Mouse (Mus musculus): ENCODE results near the gene Stkld1. TPM values are rescaled to one million over a fixed set of nuclear protein-coding genes. Genes with fewer than 3 reads are reported as not detected.
A peak's percentile ranks its signal among the peaks of the same experiment; 100 is the strongest.
"Not testable (repeated sequence)": the region's sequence is repeated elsewhere in the genome, so short reads cannot be mapped to it uniquely, and the experiment has no call there.

The Stkld1 gene
- polyA plus RNA-seq (2016; fragmentation: Nextera tagmentation; extraction: Ambion mirVana) = 0.15 and 0.36 TPM in 2 replicates

DNA sequence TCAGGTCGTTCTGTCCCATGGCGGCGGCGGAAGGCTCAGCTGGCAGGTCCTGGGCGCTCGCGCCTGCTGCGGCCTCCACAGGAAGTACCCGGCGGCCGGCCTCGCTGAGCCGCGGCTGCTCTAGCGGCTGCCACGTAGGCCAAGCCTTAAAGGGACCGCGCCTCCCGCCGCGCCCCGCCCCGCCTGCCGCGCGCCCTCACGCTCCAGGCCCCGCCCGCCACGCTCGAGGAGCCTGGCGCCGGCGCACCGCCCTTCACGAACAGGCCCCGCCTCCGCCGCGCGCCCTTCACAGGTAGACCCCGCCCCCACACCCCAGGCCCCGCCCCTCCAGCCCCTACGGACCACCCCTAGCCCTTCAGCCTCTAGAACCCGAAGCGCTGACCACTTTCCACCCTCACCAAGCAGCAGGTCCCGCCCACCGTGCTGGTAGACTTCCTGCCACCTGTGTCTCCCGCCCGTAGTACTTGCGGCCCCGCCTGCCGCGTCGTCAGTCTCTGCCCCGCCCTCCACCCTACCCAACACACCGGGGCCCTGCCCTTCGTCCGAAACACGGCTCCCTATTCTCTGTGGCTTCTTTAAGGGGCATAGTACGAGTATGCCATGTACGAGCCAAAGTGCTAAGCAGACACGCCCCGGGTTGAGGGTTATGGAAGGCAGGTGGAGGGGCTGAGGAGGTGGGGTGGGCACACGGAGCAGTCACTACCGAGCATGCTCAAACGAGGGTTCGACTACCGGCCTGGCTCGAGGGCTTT is at the start of gene Stkld1, which contains the start of gene Surf4:
Gene Stkld1 (plus strand): TSS at position 744 of the 752 bp plus-strand sequence.
Gene Surf4 (minus strand): TSS at position 625 of the 752 bp plus-strand sequence.
- no peaks in the 10 kb centered on the region for H3K27me3 ChIP-seq (ENCODE audit: insufficient read depth, poor library complexity, severe bottlenecking)

DNA sequence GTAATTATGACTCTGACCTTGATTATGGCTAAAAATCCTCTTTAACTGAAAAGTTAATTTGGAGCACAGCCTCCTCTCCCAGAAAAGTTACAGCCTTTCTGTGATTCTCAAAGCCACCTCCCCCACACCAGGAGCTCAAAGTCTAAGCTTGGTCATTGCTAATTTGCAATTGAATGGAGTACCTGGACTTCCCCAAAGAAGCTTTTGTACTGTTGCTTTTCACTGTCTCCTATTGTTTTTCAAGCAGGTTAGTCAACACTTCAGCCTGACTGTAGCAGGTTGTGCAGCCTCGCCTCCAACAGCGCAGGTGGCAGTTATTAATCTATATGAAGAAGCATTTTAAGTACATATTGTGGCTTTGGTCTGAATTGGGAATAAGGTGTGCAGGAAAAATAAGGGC is 48.3 kb upstream of the Stkld1 start:
- not testable (repeated sequence) for H3K4me3 ChIP-seq; H3K27ac ChIP-seq; DNase-seq (ENCODE audit: low spot score); H3K4me1 ChIP-seq; H3K27me3 ChIP-seq (ENCODE audit: insufficient read depth, poor library complexity, severe bottlenecking); H3K9me3 ChIP-seq
- 88% methylated on average over 2 of the region's 2 CpGs for WGBS
- peaks cover 38% of the 10 kb centered on the region for H3K36me3 ChIP-seq

More for the DNA sequence above, at the start of gene Stkld1, which contains the start of gene Surf4:
- Histone ChIP-seq H3K27ac (peak within 1 kb of the TSS; percentile 95), H3K9me3 (no peaks in the 10 kb centered on the region), H3K36me3 (peaks cover 33% of the 10 kb centered on the region), H3K4me1 (peaks cover 32% of the 10 kb centered on the region), H3K4me3 (peak within 1 kb of the TSS; percentile 97)
- WGBS = 1% methylated on average over 69 of the region's 70 CpGs
- peak; percentile 98 for DNase-seq (ENCODE audit: low spot score)

DNA sequence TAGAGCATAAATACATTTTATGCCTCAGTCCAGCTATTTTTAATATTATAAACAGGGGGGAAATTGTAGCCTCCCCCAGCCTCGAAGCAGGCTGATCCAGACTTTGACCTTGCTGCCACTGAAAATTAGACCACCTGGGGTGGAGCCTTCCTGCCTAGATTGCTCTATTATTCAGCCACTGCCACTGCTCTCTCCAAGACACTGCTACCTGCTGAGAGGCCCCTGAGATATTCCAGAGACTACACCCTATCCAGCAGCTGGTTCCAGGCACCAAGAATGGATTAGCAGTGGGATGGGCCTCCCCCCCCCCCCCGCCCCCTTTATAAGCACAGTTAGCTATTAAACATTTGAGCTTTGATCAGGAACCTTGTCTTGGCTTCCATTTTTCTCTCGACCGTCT is 47.7 kb upstream of the Stkld1 start:
- H3K4me1 ChIP-seq; H3K27ac ChIP-seq; H3K4me3 ChIP-seq; H3K27me3 ChIP-seq (ENCODE audit: insufficient read depth, poor library complexity, severe bottlenecking); DNase-seq (ENCODE audit: low spot score); H3K9me3 ChIP-seq: not testable (repeated sequence)
- peaks cover 44% of the 10 kb centered on the region for H3K36me3 ChIP-seq
- WGBS = 88% methylated on average over 4 of the region's 4 CpGs

DNA sequence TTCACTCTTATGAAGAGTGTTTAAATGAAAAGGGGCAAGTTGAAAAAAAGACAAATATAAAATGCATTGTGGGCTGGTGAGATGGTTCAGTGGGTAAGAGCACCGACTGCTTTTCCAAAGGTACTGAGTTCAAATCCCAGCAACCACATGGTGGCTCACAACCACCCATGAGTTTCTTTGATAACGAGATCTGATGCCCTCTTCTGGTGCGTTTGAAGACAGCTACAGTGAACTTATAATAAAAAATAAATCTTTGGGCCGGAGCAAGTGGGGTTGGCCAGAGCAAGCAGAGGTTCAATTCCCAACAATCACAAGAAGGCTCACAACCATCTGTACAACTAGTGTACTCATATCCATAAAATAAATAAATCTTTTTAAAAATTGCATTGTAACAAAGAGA is 37.9 kb upstream of the Stkld1 start:
- Histone ChIP-seq H3K9me3 (no peaks in the 10 kb centered on the region), H3K36me3 (peaks cover 87% of the 10 kb centered on the region), H3K4me1 (no peaks in the 10 kb centered on the region), H3K27me3 (ENCODE audit: insufficient read depth, poor library complexity, severe bottlenecking) (no peaks in the 10 kb centered on the region), H3K27ac (no peak overlapping the region), H3K4me3 (no peak overlapping the region)
- 90% methylated on average over 4 of the region's 4 CpGs for WGBS
- DNase-seq (ENCODE audit: low spot score) = peak; percentile 25

DNA sequence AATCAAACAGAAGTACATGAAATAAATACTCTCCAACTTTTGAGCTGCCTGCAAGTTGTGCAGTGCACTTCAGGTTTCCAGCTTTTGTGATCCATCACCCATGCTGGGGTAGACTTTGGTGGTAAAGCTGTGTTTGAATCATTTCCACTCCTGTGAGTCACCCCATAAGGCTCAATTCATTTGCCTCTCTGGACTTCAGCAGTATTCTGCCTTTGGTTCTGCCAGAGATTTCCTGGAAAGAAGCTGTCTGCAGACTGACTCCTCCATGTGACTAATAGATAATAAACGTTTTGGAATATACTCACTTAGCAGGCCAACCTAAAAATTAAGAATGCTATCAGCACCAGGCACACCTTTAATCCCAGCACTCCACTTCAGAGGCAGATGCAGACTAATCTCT is 33.1 kb upstream of the Stkld1 start:
- H3K4me3 ChIP-seq = no peak overlapping the region
- no peaks in the 10 kb centered on the region for H3K9me3 ChIP-seq
- peaks cover 18% of the 10 kb centered on the region for H3K4me1 ChIP-seq
- no peaks in the 10 kb centered on the region for H3K27me3 ChIP-seq (ENCODE audit: insufficient read depth, poor library complexity, severe bottlenecking)
- peaks cover 52% of the 10 kb centered on the region for H3K36me3 ChIP-seq
- WGBS = 84% methylated on average over 1 of the region's 1 CpGs
- DNase-seq (ENCODE audit: low spot score) = peak; percentile 51
- H3K27ac ChIP-seq = no peak overlapping the region

DNA sequence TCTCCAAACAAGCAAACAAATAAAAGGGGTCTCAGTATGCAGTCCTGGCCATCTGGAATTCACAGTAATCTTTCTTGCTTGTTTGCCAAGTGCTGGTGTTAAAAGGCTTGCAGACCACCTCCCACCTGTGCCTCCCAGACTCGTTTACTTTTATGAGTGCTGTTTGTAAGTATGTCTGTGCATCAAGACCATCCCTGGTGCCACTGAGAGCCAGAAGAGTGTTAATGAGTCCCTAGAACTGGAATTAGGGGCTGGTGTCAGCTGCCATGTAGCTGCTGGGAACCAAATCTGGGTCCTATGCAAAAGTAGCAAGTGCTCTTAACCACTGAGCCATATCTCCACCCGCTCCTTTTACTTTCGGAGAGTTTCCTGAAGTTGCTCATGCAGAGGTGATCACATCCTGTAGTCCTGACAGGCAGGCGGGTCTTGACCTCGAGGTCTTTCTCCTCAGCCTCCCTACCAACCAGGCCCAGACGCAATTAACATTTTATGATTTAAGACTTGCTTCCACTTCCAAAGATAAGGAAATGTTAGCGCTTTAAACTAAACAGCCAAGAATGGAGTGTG is 31.9 kb upstream of the Stkld1 start:
- H3K4me3 ChIP-seq = peak overlapping the region; percentile 90
- peaks cover 18% of the 10 kb centered on the region for H3K4me1 ChIP-seq
- no peaks in the 10 kb centered on the region for H3K27me3 ChIP-seq (ENCODE audit: insufficient read depth, poor library complexity, severe bottlenecking)
- H3K27ac ChIP-seq = peak overlapping the region; percentile 89
- H3K36me3 ChIP-seq = peaks cover 52% of the 10 kb centered on the region
- H3K9me3 ChIP-seq = no peaks in the 10 kb centered on the region
- WGBS = 6% methylated on average over 7 of the region's 7 CpGs
- DNase-seq (ENCODE audit: low spot score) = no peak

DNA sequence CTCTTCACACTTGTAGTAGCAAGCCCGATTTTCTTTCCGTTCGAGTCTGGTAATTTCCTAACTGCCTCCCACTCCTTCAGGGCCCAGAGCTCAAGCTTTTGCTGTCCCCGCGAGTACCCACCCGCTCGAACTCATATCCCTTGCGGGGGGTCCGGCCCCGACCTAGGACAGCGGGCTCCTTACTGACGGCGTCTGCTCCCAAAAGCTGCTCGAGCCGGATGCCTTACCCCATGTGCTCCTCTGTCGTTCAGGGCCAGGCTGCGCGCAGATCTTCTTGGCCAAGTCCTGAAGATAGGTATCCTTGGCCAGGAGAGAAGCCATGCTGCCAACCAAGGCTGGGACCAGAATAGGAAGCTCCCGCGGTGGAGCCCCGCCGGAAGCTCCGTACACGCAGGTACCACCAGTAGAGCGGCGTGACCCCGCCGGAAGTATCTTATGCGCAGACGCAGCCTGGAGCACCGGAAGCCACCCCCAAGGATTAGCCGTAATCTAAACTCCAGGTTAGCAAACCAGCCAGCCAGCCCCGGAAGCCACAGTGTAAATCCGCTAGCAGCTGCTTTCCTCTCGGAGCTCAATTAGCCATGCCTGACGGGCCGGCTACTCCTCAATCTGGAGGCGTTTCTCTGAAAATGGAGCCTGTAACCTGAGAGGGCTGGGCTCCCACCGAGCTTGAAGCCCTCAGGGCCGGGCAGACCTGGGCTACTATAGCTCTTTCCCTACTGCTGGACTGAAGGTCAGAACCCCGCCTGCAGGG is 31.2 kb upstream of the Stkld1 start, which contains the start of gene Surf6:
Gene Surf6 (minus strand): TSS at position 413 of the 754 bp plus-strand sequence.
- WGBS = under 1% methylated on average over 41 of the region's 41 CpGs
- Histone ChIP-seq H3K4me1 (peaks cover 22% of the 10 kb centered on the region), H3K36me3 (peaks cover 52% of the 10 kb centered on the region), H3K9me3 (no peaks in the 10 kb centered on the region), H3K4me3 (peak within 1 kb of the TSS; percentile 90), H3K27me3 (ENCODE audit: insufficient read depth, poor library complexity, severe bottlenecking) (no peaks in the 10 kb centered on the region), H3K27ac (peak within 1 kb of the TSS; percentile 89)
- peak; percentile 99 for DNase-seq (ENCODE audit: low spot score)

DNA sequence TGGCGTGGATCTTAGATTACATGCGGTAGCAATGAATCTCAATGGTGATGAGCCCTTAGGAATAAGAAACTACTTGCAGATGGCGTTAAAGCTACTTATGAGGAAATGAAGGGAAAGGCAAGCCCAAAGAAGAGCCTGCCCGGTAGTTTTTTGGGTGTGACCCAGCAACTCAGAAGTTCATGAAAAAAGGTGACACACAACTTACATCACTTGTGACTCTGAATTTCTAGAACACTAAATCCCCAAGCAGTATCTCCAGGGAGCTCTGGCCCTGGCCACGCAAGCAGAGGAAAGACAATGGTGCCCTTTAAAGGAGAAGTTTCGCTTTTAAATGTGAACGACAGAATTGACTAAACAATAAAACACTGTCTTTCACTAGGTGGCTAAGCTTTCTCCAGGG is 30.5 kb upstream of the Stkld1 start:
- no peaks in the 10 kb centered on the region for H3K9me3 ChIP-seq
- no peak for DNase-seq (ENCODE audit: low spot score)
- peak overlapping the region; percentile 90 for H3K4me3 ChIP-seq
- peaks cover 29% of the 10 kb centered on the region for H3K4me1 ChIP-seq
- H3K27me3 ChIP-seq (ENCODE audit: insufficient read depth, poor library complexity, severe bottlenecking) = no peaks in the 10 kb centered on the region
- 17% methylated on average over 7 of the region's 7 CpGs for WGBS
- peaks cover 52% of the 10 kb centered on the region for H3K36me3 ChIP-seq
- peak overlapping the region; percentile 89 for H3K27ac ChIP-seq

DNA sequence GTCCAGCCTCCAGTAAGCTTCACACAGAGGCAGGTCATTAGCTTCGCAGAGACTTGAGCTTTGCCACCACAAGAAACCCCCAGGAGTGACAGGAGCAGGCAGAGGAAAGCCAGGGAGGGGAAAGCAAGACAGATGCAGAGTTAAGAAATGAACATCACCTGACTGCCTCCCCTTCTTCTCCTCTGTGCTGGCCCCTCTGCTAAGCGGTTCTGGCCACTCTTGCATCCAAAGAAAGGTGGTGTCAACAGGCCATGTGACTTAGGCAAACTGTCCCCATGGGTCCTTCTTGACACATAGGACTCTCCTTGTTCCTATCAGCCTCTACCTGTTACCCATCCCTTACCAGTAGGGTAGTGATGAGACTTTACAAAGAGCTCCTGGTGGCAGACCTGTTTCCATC is 27.9 kb upstream of the Stkld1 start:
- no peak overlapping the region for H3K27ac ChIP-seq
- peaks cover 38% of the 10 kb centered on the region for H3K36me3 ChIP-seq
- WGBS = 83% methylated on average over 2 of the region's 2 CpGs
- no peaks in the 10 kb centered on the region for H3K9me3 ChIP-seq
- H3K4me3 ChIP-seq = no peak overlapping the region
- H3K27me3 ChIP-seq (ENCODE audit: insufficient read depth, poor library complexity, severe bottlenecking) = no peaks in the 10 kb centered on the region
- peaks cover 38% of the 10 kb centered on the region for H3K4me1 ChIP-seq
- DNase-seq (ENCODE audit: low spot score) = no peak

DNA sequence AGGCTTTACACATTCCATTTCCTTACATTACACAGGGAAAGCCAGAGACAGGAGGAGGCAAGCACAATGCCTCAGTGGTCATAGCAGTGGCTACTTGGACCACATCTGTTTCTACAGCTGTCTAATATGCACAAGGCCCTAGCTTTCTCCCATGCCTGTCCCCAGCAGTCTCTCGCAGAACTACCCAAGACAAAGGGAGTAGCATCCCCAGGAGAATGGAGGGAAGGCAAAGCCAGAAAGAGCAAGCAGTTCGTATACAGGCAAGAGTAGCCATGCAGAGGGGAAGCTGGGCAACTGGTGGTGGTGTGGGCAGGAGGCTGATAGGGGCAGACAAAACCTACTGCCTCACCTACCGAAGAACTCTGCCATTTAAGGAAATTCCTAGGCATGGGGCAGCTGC is 27.4 kb upstream of the Stkld1 start:
- DNase-seq (ENCODE audit: low spot score) = no peak

DNA sequence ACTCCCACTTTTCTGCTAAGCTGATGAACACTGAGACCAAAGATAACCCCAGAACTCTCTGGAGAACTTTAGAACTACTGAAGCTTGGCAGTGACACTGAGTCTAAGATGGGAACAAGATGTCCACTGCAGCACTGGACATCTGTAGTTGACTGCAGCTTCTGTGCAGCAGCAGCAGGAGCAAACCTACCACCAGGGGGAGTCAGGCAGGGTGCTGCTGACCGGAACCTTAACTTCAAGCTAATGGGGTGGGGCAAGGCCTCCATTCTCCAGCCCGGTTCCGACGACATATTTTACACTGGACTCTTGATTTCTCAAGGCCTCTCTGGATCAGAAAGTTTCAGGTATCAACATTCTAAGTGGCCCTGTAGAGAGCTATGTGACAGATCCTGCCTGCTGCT is 26.7 kb upstream of the Stkld1 start:
- Histone ChIP-seq H3K9me3 (no peaks in the 10 kb centered on the region), H3K27ac (no peak overlapping the region), H3K4me1 (peaks cover 36% of the 10 kb centered on the region), H3K4me3 (no peak overlapping the region), H3K36me3 (peaks cover 46% of the 10 kb centered on the region), H3K27me3 (ENCODE audit: insufficient read depth, poor library complexity, severe bottlenecking) (no peaks in the 10 kb centered on the region)
- DNase-seq (ENCODE audit: low spot score) = no peak
- 59% methylated on average over 4 of the region's 4 CpGs for WGBS

More for the DNA sequence above, 27.4 kb upstream of the Stkld1 start:
- no peak overlapping the region for H3K4me3 ChIP-seq
- H3K9me3 ChIP-seq = no peaks in the 10 kb centered on the region
- H3K36me3 ChIP-seq = peaks cover 39% of the 10 kb centered on the region
- 93% methylated on average over 3 of the region's 3 CpGs for WGBS
- H3K4me1 ChIP-seq = peaks cover 36% of the 10 kb centered on the region
- H3K27me3 ChIP-seq (ENCODE audit: insufficient read depth, poor library complexity, severe bottlenecking) = no peaks in the 10 kb centered on the region
- no peak overlapping the region for H3K27ac ChIP-seq

DNA sequence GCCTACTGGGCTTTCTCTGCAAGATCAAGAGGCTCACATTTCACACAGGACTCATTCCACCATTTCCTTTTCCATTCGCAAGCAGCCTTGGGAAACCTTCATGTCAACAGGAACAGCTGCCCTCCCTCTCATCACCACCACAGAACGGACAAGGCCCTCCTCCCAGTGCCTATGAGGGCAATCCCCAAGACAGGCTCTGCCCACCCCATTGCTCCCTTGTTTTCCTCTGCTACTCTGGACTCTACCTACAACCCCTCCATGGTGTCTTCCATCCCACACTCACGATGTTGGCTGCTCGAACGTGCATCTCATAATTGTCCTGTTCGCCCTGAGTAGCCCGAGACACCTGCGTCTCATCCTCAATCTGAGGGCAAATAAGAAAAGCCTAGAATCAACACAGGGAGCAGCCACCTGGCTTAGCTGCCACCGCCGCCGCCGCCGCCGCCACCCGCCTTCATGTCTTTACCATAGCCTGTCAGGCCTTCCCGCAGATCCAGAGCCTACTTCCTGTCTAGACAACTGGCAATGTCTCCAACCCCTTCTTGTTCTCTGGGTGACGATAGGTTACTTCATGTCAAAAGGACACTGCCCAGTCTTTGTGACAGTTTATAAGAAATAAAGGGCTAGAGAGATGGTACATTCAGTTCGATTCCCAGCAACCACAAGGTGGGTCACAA is 25.0 kb upstream of the Stkld1 start:
- Histone ChIP-seq H3K9me3 (no peaks in the 10 kb centered on the region), H3K27me3 (ENCODE audit: insufficient read depth, poor library complexity, severe bottlenecking) (no peaks in the 10 kb centered on the region), H3K4me1 (peaks cover 34% of the 10 kb centered on the region), H3K4me3 (peak overlapping the region; percentile 88), H3K36me3 (peaks cover 63% of the 10 kb centered on the region), H3K27ac (peak overlapping the region; percentile 17; the same call in 1 of the 2 replicates)
- no peak for DNase-seq (ENCODE audit: low spot score)
- WGBS = 81% methylated on average over 18 of the region's 18 CpGs
